Mouse (Mus musculus) myocyte (in vitro differentiated cells): ENCODE measurements around the gene Adarb2. TPM values are rescaled to one million over a fixed set of nuclear protein-coding genes. Genes with fewer than 3 reads are reported as not detected.

Source experiments
- H3K27me3 ChIP-seq: one replicate; pipeline ENCODE4 v1.6.1; 2011; ENCODE audit not compliant: control insufficient read depth, insufficient read depth, insufficient read length
- H3K36me3 ChIP-seq: one replicate; pipeline ENCODE4 v1.6.1; 2011; ENCODE audit not compliant: control insufficient read depth, insufficient read depth
- H3K4me2 ChIP-seq: one replicate; pipeline ENCODE4 v1.6.1; 2011; ENCODE audit warnings: low read depth, control low read depth
- H3K4me3 ChIP-seq: one replicate; pipeline ENCODE4 v1.5.1; 2011; ENCODE audit warnings: mild to moderate bottlenecking, control low read depth, moderate library complexity
- H3K79me2 ChIP-seq: one replicate; pipeline ENCODE4 v1.6.1; 2011; ENCODE audit not compliant: control insufficient read depth, insufficient read depth
- H3ac ChIP-seq: one replicate; pipeline ENCODE4 v1.6.1; 2011; ENCODE audit not compliant: control insufficient read depth, insufficient read length
- CEBPB ChIP-seq: IDR thresholded peaks from 2 replicates; pipeline ENCODE4 v1.6.1; 2011; ENCODE audit warnings: mild to moderate bottlenecking, moderate library complexity; ENCODE audit not compliant: poor library complexity, insufficient read depth, severe bottlenecking
- E2F4 ChIP-seq: IDR thresholded peaks from one replicate; pipeline ENCODE4 v1.6.1; 2011; ENCODE audit warnings: mild to moderate bottlenecking, control low read depth, moderate library complexity; ENCODE audit not compliant: insufficient read depth
- MAX ChIP-seq: IDR thresholded peaks from one replicate; pipeline ENCODE4 v1.6.1; 2011; ENCODE audit warnings: low read depth, mild to moderate bottlenecking, control low read depth
- MYOD1 ChIP-seq, 3 experiments: IDR thresholded peaks; one replicate each; pipeline ENCODE4 v1.6.1; 2011; ENCODE audit warnings: control low read depth in 2 of 3, low read depth in 2 of 3, mild to moderate bottlenecking in 2 of 3, moderate library complexity in 1 of 3; ENCODE audit not compliant: insufficient read length in 2 of 3, control insufficient read depth in 1 of 3
- MYOG ChIP-seq, 3 experiments: IDR thresholded peaks; one replicate each; pipeline ENCODE4 v1.6.1; 2011; ENCODE audit warnings: control low read depth in 2 of 3, low read depth in 2 of 3, mild to moderate bottlenecking in 2 of 3; ENCODE audit not compliant: insufficient read length in 2 of 3, control insufficient read depth in 1 of 3, insufficient read depth in 1 of 3
- POLR2A ChIP-seq: IDR thresholded peaks from one replicate; pipeline ENCODE4 v1.6.1; 2011; ENCODE audit warnings: low read depth, mild to moderate bottlenecking, control low read depth, moderate library complexity; ENCODE audit not compliant: insufficient read length
- POLR2AphosphoS2 ChIP-seq: IDR thresholded peaks from one replicate; pipeline ENCODE4 v1.6.1; 2011; ENCODE audit warnings: low read depth, control low read depth; ENCODE audit not compliant: insufficient read length
- REST ChIP-seq: IDR thresholded peaks from one replicate; pipeline ENCODE4 v1.6.1; 2011; ENCODE audit warnings: mild to moderate bottlenecking, control low read depth, moderate library complexity; ENCODE audit not compliant: insufficient read depth, insufficient read length
- SRF ChIP-seq: IDR thresholded peaks from one replicate; pipeline ENCODE4 v1.6.1; 2011; ENCODE audit warnings: low read depth; ENCODE audit not compliant: control insufficient read depth, insufficient read length
- TCF12 ChIP-seq: IDR thresholded peaks from one replicate; pipeline ENCODE4 v1.6.1; 2011; ENCODE audit warnings: mild to moderate bottlenecking, control low read depth; ENCODE audit not compliant: poor library complexity, insufficient read depth, severe bottlenecking
- TCF3 ChIP-seq: IDR thresholded peaks from one replicate; pipeline ENCODE4 v1.6.1; 2011; ENCODE audit warnings: low read depth, control low read depth; ENCODE audit not compliant: insufficient read length
- USF1 ChIP-seq: IDR thresholded peaks from one replicate; pipeline ENCODE4 v1.6.1; 2011; ENCODE audit warnings: low read depth, mild to moderate bottlenecking, control low read depth, moderate library complexity
- polyA plus RNA-seq: library from polyadenylated mRNA; unstranded; fragments of >200 nt; fragmentation: generic; extraction: Trizol; gene quantifications from one replicate; pipeline ENCODE4 v1.2.1, GENCODE M21; 2012; ENCODE audit warnings: missing spikeins

The Adarb2 gene
- polyA plus RNA-seq: not detected

GRCm38 (mm10) chr13:8202681-8203476 is at the start of gene Adarb2:
Gene Adarb2, plus strand, starts transcription at chr13:8202866.
- Histone ChIP-seq H3K27me3 (peaks cover 17% of the 10 kb centered on the region), H3K79me2 (no peaks in the 10 kb centered on the region), H3K4me3 (no peak within 1 kb of the TSS), H3ac (no peak within 1 kb of the TSS), H3K36me3 (no peaks in the 10 kb centered on the region), H3K4me2 (no peak within 1 kb of the TSS)
- no peak for TF ChIP-seq TCF12
- TF ChIP-seq CEBPB: no peak
- TF ChIP-seq E2F4: no peak
- no peak for TF ChIP-seq MAX
- TF ChIP-seq REST: no peak
- no peak for TF ChIP-seq POLR2AphosphoS2
- TF ChIP-seq MYOD1 (IDR thresholded peaks at IDR 0.05; ENCODE audit: control insufficient read depth in 1 of 3, insufficient read length in 2 of 3, low read depth in 2 of 3): no peak
- no peak for TF ChIP-seq MYOG (IDR thresholded peaks at IDR 0.05; ENCODE audit: control insufficient read depth in 1 of 3, insufficient read depth in 1 of 3, insufficient read length in 2 of 3, low read depth in 2 of 3)
- no peak for TF ChIP-seq SRF
- TF ChIP-seq POLR2A: no peak
- no peak for TF ChIP-seq USF1
- TF ChIP-seq TCF3: no peak

DNA sequence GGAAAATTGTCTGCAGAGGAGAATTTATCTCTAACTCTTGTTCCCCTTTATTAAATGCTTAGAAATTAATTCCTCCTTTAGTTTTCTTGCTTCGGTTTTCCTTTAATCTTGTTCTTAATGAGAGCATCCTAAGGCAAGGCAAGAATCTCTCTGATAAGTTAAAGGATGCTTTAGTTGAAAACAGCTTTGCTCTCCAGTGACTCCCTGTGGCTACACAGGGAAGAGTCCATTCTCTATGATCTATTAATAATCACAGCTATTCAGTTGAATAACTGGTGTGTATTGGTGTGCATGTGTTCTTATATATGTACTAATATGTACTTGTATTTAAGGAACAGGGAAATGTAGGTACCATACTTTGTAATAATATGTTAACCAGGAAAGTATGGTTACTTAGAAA is 28.9 kb upstream of the Adarb2 start:
- H3K4me2 ChIP-seq: no peak overlapping the region
- TF ChIP-seq POLR2AphosphoS2 (no peak), MYOD1 (IDR thresholded peaks at IDR 0.05; ENCODE audit: control insufficient read depth in 1 of 3, insufficient read length in 2 of 3, low read depth in 2 of 3) (no peak), MAX (no peak), USF1 (no peak), TCF12 (no peak), MYOG (IDR thresholded peaks at IDR 0.05; ENCODE audit: control insufficient read depth in 1 of 3, insufficient read depth in 1 of 3, insufficient read length in 2 of 3, low read depth in 2 of 3) (no peak), TCF3 (no peak), POLR2A (no peak), CEBPB (no peak), E2F4 (no peak), SRF (no peak), REST (no peak)
- no peak overlapping the region for H3ac ChIP-seq
- no peak overlapping the region for H3K4me3 ChIP-seq
- H3K36me3 ChIP-seq: no peaks in the 10 kb centered on the region
- H3K27me3 ChIP-seq: no peaks in the 10 kb centered on the region
- no peaks in the 10 kb centered on the region for H3K79me2 ChIP-seq

GRCm38 (mm10) chr13:8191977-8192376 is 10.7 kb upstream of the Adarb2 start:
- H3K27me3 ChIP-seq: no peaks in the 10 kb centered on the region
- no peak overlapping the region for H3K4me2 ChIP-seq
- H3K4me3 ChIP-seq: no peak overlapping the region
- TF ChIP-seq POLR2AphosphoS2 (no peak), CEBPB (no peak)
- H3K79me2 ChIP-seq: no peaks in the 10 kb centered on the region
- H3K36me3 ChIP-seq: no peaks in the 10 kb centered on the region
- no peak overlapping the region for H3ac ChIP-seq

- no peaks in the 10 kb centered on the region for H3K79me2 ChIP-seq
- H3K27me3 ChIP-seq: peaks cover 17% of the 10 kb centered on the region
- no peaks in the 10 kb centered on the region for H3K36me3 ChIP-seq
- TF ChIP-seq REST (no peak), POLR2AphosphoS2 (no peak), USF1 (no peak), E2F4 (no peak), TCF12 (no peak), TCF3 (no peak), MAX (no peak), CEBPB (no peak), SRF (no peak), MYOG (IDR thresholded peaks at IDR 0.05; ENCODE audit: control insufficient read depth in 1 of 3, insufficient read depth in 1 of 3, insufficient read length in 2 of 3, low read depth in 2 of 3) (no peak), POLR2A (no peak), MYOD1 (IDR thresholded peaks at IDR 0.05; ENCODE audit: control insufficient read depth in 1 of 3, insufficient read length in 2 of 3, low read depth in 2 of 3) (no peak)
- H3K4me3 ChIP-seq: no peak overlapping the region
- no peak overlapping the region for H3ac ChIP-seq
- no peak overlapping the region for H3K4me2 ChIP-seq
Measured at GRCm38 (mm10) chr13:8199186-8199880, 3.3 kb upstream of the Adarb2 start.
